Mouse (Mus musculus) kidney, postnatal 0 days (tissue): ENCODE results near the gene Ahdc1. TPM values are rescaled to one million over a fixed set of nuclear protein-coding genes. Genes with fewer than 3 reads are reported as not detected.

Experiments used
- ATAC-seq: fragments of 200-750 bp; cut with Nextera tagmentation; replicated peaks from 2 replicates; pipeline ENCODE4 v1.8.0; 2017; ENCODE audit warnings: low read depth, moderate number of reproducible peaks, moderate TSS enrichment, moderate library complexity; ENCODE audit not compliant: low FRiP score
- DNase-seq: peaks from one replicate; pipeline ENCODE4 v3.0.0-alpha.2; 2016; ENCODE audit warnings: low spot score
- H3K27ac ChIP-seq: fragments of 300-500 bp; sonication (generic); 2 replicates; pipeline ENCODE4 v1.5.1; 2014; ENCODE audit warnings: mild to moderate bottlenecking
- H3K27me3 ChIP-seq: fragments of 300-500 bp; sonication (generic); 2 replicates; pipeline ENCODE4 v1.6.1; 2014; ENCODE audit warnings: low read length, mixed read lengths; ENCODE audit not compliant: insufficient read depth
- H3K36me3 ChIP-seq: fragments of 300-500 bp; sonication (generic); 2 replicates; pipeline ENCODE4 v1.6.1; 2014; ENCODE audit warnings: low read length, mixed read lengths; ENCODE audit not compliant: insufficient read depth
- H3K4me1 ChIP-seq: fragments of 300-500 bp; sonication (generic); replicated peaks from 2 replicates; pipeline ENCODE4 v1.6.1; 2014; ENCODE audit warnings: antibody characterized with exemption, low read length, mixed read lengths; ENCODE audit not compliant: insufficient read depth
- H3K4me2 ChIP-seq: fragments of 300-500 bp; sonication (generic); 2 replicates; pipeline ENCODE4 v1.6.1; 2014; ENCODE audit warnings: mild to moderate bottlenecking, low read length, moderate library complexity, mixed read lengths
- H3K4me3 ChIP-seq: fragments of 300-500 bp; sonication (generic); replicated peaks from 2 replicates; pipeline ENCODE4 v1.5.1; 2014; ENCODE audit warnings: low read depth, low read length
- H3K9ac ChIP-seq: fragments of 300-500 bp; sonication (generic); 2 replicates; pipeline ENCODE4 v1.6.1; 2014; ENCODE audit warnings: low read depth, low read length
- H3K9me3 ChIP-seq: fragments of 300-500 bp; sonication (generic); replicated peaks from 2 replicates; pipeline ENCODE4 v1.6.1; 2016; ENCODE audit warnings: low read length, inconsistent platforms, mixed read lengths
- CTCF ChIP-seq: IDR thresholded peaks from 2 replicates; pipeline ENCODE4 v1.5.1; 2016; ENCODE audit warnings: antibody characterized with exemption, low read depth, mild to moderate bottlenecking, moderate library complexity
- WGBS: fragments of 180-500 bp; shearing (Covaris S2); extraction: QIAGEN DNeasy Blood & Tissue Kit; methylation state at CpG from one replicate; pipeline ENCODE4 v1.1.7; 2014; 5-methylcytosine and 5-hydroxymethylcytosine counted together
- polyA plus RNA-seq: library from polyadenylated mRNA; unstranded; fragments of >200 nt; fragmentation: Nextera tagmentation; extraction: Ambion mirVana; gene quantifications from 2 replicates; pipeline ENCODE4 v1.2.1, GENCODE M21; 2015

Ahdc1 gene
- polyA plus RNA-seq, 1 experiment from 2014 or later = 6.4 TPM

DNA sequence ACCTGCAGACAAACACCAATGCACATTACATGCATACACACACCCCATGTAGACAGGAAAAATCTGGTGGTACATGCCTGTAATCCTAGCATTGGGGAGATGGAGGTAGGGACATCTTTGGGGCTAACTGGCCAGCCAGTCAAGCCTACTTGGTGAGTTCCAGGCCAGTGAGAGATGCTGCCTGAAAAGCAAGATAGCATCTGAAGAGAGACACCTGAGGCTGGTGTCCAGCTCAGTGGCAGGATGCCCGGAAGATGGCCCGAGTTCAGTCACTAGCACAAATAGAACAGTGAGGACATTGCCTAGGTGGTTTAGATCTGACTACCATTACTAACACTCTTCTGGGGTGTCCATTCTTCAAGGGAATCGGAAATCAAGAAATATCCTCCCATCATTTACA lies 69.8 kb downstream of the Ahdc1 start:
- H3K4me2 ChIP-seq = no peak overlapping the region
- no peak for TF ChIP-seq CTCF
- no peak overlapping the region for H3K9ac ChIP-seq
- H3K36me3 ChIP-seq = peaks cover 13% of the 10 kb centered on the region; the same call in 1 of the 2 replicates
- H3K27me3 ChIP-seq = no peaks in the 10 kb centered on the region
- peaks cover 20% of the 10 kb centered on the region for H3K4me1 ChIP-seq
- ATAC-seq (no peak), DNase-seq (no peak)
- H3K27ac ChIP-seq = peak overlapping the region; percentile 43; the same call in 1 of the 2 replicates
- WGBS = 89% methylated on average over 3 of the region's 3 CpGs
- no peak overlapping the region for H3K4me3 ChIP-seq
- H3K9me3 ChIP-seq = no peaks in the 10 kb centered on the region

DNA sequence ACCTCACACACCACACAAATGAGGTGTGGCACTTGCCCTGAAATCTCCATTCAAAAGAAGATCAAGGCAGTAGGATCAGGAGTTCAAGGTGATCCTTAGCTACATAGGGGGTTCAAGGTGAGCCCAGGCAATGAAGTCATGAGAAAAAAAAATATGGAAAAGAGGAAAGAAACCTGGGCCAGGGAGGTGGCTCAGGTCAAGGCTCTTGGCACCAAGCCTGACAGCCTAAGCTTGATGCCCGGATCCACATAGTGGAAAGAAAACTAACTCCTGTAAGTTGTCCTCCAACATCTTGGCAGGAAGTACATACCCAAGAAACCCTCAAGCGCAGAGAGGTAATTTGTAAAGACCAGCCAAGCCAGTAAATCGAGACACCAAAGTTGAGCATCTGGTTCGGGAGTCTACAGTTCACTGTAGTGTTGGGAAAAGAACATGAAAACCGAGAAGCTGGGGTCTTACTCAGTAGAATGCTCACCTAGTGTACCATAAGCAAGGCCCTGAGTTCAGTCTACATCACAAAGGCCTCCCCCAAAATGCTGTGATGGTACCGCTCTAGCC lies 71.2 kb downstream of the Ahdc1 start:
- TF ChIP-seq CTCF = no peak
- Histone ChIP-seq H3K4me3 (no peak overlapping the region), H3K4me1 (peaks cover 31% of the 10 kb centered on the region), H3K9me3 (no peaks in the 10 kb centered on the region), H3K36me3 (peaks cover 7% of the 10 kb centered on the region; the same call in 1 of the 2 replicates), H3K27me3 (no peaks in the 10 kb centered on the region), H3K4me2 (no peak overlapping the region), H3K9ac (no peak overlapping the region), H3K27ac (peak overlapping the region; percentile 58)
- DNase-seq (peak; percentile 56), ATAC-seq (no peak)
- 42% methylated on average over 6 of the region's 6 CpGs for WGBS

DNA sequence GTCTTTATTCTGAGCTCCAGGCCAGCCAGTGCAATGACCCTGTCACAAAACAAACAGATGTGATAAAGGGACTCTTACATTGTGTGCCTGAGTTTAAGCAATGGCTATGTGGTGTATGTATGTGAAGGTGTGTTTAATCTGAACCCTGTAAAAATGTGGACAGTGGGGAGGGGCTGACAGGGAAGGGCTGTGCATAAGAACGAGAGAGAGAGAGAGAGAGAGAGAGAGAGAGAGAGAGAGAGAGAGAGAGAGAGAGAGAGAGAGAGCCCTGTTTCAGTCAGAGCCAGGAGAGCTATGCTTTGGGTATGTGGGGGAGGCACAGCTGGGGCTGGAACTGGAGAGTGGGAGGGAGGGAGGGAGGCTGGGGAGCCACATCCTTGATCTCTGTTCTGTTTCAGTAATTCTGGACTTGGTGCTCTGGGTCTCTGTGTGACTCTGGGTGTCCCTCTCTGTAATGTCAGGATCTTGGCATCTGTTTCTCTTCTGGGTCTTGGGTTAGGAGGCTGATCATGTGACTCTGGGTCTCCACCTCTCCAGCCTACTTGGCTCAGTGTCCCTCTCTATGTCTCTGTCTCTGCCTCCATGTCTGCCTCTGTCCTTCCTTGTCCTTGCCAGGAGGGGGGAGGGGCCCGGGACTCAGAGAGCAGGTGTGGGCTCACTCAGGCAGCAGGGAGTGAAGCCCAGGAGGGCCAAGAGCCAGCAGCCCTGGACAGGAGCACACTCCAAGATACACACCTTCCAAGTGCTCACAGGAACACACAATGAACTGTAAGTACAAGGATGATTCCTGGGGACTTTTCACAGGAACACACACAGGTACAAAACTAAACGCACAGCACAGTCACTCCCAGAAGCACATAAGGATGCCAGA lies 73.2 kb downstream of the Ahdc1 start:
- Histone ChIP-seq H3K4me3 (no peak overlapping the region; the same call in 1 of the 2 replicates), H3K36me3 (0 out of 2 replicates have a peak, but pooled peaks cover 3% of the 10 kb centered on the region), H3K9ac (peak overlapping the region; percentile 57; the same call in 1 of the 2 replicates), H3K4me1 (peaks cover 38% of the 10 kb centered on the region), H3K27me3 (no peaks in the 10 kb centered on the region), H3K9me3 (no peaks in the 10 kb centered on the region), H3K4me2 (peak overlapping the region; percentile 81), H3K27ac (peak overlapping the region; percentile 92)
- WGBS = 6% methylated on average over 3 of the region's 3 CpGs
- TF ChIP-seq CTCF = no peak
- ATAC-seq (peak; percentile 67), DNase-seq (peak; percentile 95)

DNA sequence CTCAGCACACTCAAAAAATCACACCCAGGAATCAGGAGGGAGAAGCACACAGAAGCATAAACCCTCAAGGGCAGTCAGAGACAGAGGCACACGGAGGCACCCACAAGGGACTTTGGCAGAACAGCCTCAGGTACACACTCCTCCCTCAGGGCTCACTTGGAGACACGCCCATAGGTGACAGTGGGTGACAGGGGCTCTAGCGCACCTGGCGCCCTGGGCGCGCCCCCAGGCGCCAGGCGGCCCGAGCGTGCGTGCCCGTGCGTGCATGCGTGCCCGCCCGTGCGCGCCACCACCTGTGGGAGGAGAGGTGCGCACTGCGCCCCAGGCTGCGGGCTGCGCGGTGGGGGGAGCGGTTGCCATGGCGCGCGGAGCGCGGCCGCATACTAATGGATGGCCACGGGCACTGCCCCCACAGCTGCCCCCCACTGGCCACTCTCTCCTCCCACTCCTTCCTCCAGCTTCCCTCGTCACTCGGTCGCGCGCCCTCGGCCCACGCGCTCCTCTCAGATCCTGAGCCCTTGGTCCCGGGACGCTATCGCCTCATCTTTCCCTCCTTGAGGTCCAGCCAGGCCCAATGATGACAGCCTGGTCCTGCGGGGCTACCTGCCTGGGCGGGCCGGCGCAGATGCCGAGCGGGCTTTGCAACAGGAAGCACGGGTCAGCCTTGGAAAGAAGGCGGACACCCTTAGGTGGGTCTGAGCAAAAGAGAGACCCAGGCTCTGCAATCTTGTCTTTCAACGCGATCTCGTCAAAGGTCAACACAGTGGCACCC lies 74.1 kb downstream of the Ahdc1 start:
- peak overlapping the region; percentile 57 for H3K9ac ChIP-seq
- H3K9me3 ChIP-seq = no peaks in the 10 kb centered on the region
- peak; percentile 74 for DNase-seq
- peak overlapping the region; percentile 81 for H3K4me2 ChIP-seq
- H3K27ac ChIP-seq = peak overlapping the region; percentile 92
- WGBS = 2% methylated on average over 43 of the region's 53 CpGs
- no peaks in the 10 kb centered on the region for H3K27me3 ChIP-seq
- peak overlapping the region; percentile 28 for H3K4me3 ChIP-seq
- H3K36me3 ChIP-seq = 0 out of 2 replicates have a peak, but pooled peaks cover under 1% of the 10 kb centered on the region
- peaks cover 44% of the 10 kb centered on the region for H3K4me1 ChIP-seq
- ATAC-seq = peak; percentile 43
- peak; percentile 25; the same call in 1 of the 2 replicates for TF ChIP-seq CTCF

DNA sequence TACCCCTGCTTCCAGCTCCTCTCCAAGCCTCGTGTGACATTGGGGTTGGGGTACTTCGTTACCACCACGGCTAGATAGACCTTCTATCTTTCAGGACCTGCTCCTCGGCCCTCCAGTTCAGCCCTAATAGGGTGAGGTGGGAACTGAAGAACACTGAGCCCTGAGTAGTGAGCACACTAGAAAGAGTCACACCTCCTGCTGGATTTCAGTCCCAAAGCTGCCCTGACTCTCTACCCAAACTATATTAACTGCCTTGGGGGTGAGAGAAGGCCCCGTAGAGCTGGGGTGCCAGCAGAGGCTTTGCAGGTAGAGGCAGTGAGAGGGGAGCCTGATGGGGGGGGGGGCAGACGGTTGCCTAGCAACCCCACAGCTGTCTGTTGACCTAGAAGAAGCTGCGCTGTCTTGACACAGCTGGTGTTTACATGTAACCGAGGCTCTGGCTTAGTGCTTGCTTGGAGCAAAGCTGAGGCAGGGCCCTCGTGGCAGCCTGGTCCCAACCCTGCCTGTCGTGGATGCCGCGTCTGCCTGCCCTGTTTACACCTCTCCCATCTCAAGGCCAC lies 74.8 kb downstream of the Ahdc1 start:
- ATAC-seq (no peak), DNase-seq (peak; percentile 74)
- H3K4me3 ChIP-seq = no peak overlapping the region
- WGBS = 16% methylated on average over 12 of the region's 12 CpGs
- H3K27ac ChIP-seq = peak overlapping the region; percentile 92
- H3K9ac ChIP-seq = peak overlapping the region; percentile 57
- TF ChIP-seq CTCF = no peak
- H3K27me3 ChIP-seq = no peaks in the 10 kb centered on the region
- no peaks in the 10 kb centered on the region for H3K36me3 ChIP-seq
- H3K4me1 ChIP-seq = peaks cover 51% of the 10 kb centered on the region
- H3K9me3 ChIP-seq = no peaks in the 10 kb centered on the region
- peak overlapping the region; percentile 81 for H3K4me2 ChIP-seq
